Comparison of ENCODE assay signal across 8 mouse cellular contexts in genomic region chr2:35107984-35108635, GRCm38 (mm10). TPM values are rescaled to one million over a fixed set of nuclear protein-coding genes. Genes with fewer than 3 reads are reported as not detected.
DNase-seq lines count a peak whose midpoint lies in the region; ATAC-seq and TF ChIP-seq lines count a peak whose summit lies in the region.

No protein-coding gene starts in this region.

- no peaks in the 10 kb centered on the region for H3K27me3 ChIP-seq in forebrain, postnatal 0 days (ENCODE audit: insufficient read depth, low read length)
- no peaks in the 10 kb centered on the region for H3K27me3 ChIP-seq in forebrain, embryonic 16.5 days (replicated peaks; ENCODE audit: control insufficient read depth, insufficient read depth, low read length)
- H3K27me3 ChIP-seq in midbrain, embryonic 14.5 days (ENCODE audit: control insufficient read depth, insufficient read depth, low read length): no peaks in the 10 kb centered on the region
- no peaks in the 10 kb centered on the region for H3K27me3 ChIP-seq in midbrain, embryonic 15.5 days (replicated peaks)
- no peaks in the 10 kb centered on the region for H3K27me3 ChIP-seq in liver, embryonic 16.5 days (ENCODE audit: control insufficient read depth, insufficient read depth, low read depth, low read length)

- no peak overlapping the region for H3K4me3 ChIP-seq in forebrain, postnatal 0 days (ENCODE audit: low read depth, low read length)
- H3K4me3 ChIP-seq in forebrain, embryonic 16.5 days (replicated peaks; ENCODE audit: low read length): no peak overlapping the region
- H3K4me3 ChIP-seq in midbrain, embryonic 14.5 days (replicated peaks; ENCODE audit: low read depth, low read length): peak overlapping the region; percentile 78; the same call in 1 of the 2 replicates
- no peak overlapping the region for H3K4me3 ChIP-seq in midbrain, embryonic 15.5 days
- H3K4me3 ChIP-seq in liver, embryonic 16.5 days (ENCODE audit: low read depth, low read length): no peak overlapping the region

- ATAC-seq in forebrain, postnatal 0 days: no peak
- ATAC-seq in forebrain, embryonic 16.5 days: no peak
- no peak for ATAC-seq in midbrain, embryonic 14.5 days (ENCODE audit: low FRiP score, low TSS enrichment)
- ATAC-seq in midbrain, embryonic 15.5 days (replicated peaks): no peak
- ATAC-seq in liver, embryonic 16.5 days (ENCODE audit: low read depth): no peak

- peak; percentile 69 for DNase-seq in forebrain, postnatal 0 days
- peak; percentile 63 for DNase-seq in midbrain, embryonic 14.5 days
- DNase-seq in c-Kit-positive CD71-positive TER-119-positive erythroid progenitor cells, embryonic 14.5 days (ENCODE audit: low spot score): peak; percentile 34
- DNase-seq in thymus, postnatal 14 days: peak; percentile 44
- DNase-seq in left cerebral cortex, adult 8-10 months (ENCODE audit: low spot score in 2 of 2): no peak

- H3K9ac ChIP-seq in forebrain, postnatal 0 days: no peak overlapping the region
- H3K9ac ChIP-seq in forebrain, embryonic 16.5 days (replicated peaks; ENCODE audit: low read depth, low read length): no peak overlapping the region
- H3K9ac ChIP-seq in midbrain, embryonic 14.5 days (replicated peaks; ENCODE audit: low read length): no peak overlapping the region
- H3K9ac ChIP-seq in midbrain, embryonic 15.5 days: no peak overlapping the region
- no peak overlapping the region for H3K9ac ChIP-seq in liver, embryonic 16.5 days (ENCODE audit: low read depth, low read length)

- 0 out of 2 replicates have a peak, but pooled peaks cover 3% of the 10 kb centered on the region for H3K4me1 ChIP-seq in forebrain, postnatal 0 days (ENCODE audit: insufficient read depth)
- H3K4me1 ChIP-seq in forebrain, embryonic 16.5 days (replicated peaks; ENCODE audit: control insufficient read depth, insufficient read depth, low read length): peaks cover 10% of the 10 kb centered on the region; the same call in 1 of the 2 replicates
- H3K4me1 ChIP-seq in midbrain, embryonic 14.5 days (ENCODE audit: control insufficient read depth, insufficient read depth, low read length): no peaks in the 10 kb centered on the region
- H3K4me1 ChIP-seq in midbrain, embryonic 15.5 days: peaks cover 11% of the 10 kb centered on the region
- H3K4me1 ChIP-seq in liver, embryonic 16.5 days (ENCODE audit: control insufficient read depth, low read depth, low read length): peaks cover 18% of the 10 kb centered on the region

- H3K4me2 ChIP-seq in forebrain, postnatal 0 days (ENCODE audit: low read depth): no peak overlapping the region
- H3K4me2 ChIP-seq in forebrain, embryonic 16.5 days (ENCODE audit: low read length): no peak overlapping the region
- no peak overlapping the region for H3K4me2 ChIP-seq in midbrain, embryonic 14.5 days (ENCODE audit: low read length)
- H3K4me2 ChIP-seq in midbrain, embryonic 15.5 days: no peak overlapping the region
- no peak overlapping the region for H3K4me2 ChIP-seq in liver, embryonic 16.5 days (ENCODE audit: low read depth, low read length)

- no peaks in the 10 kb centered on the region for H3K9me3 ChIP-seq in forebrain, postnatal 0 days (ENCODE audit: low read length)
- no peaks in the 10 kb centered on the region for H3K9me3 ChIP-seq in forebrain, embryonic 16.5 days (ENCODE audit: control insufficient read depth, low read length)
- no peaks in the 10 kb centered on the region for H3K9me3 ChIP-seq in midbrain, embryonic 14.5 days (ENCODE audit: control insufficient read depth, low read length)
- no peaks in the 10 kb centered on the region for H3K9me3 ChIP-seq in midbrain, embryonic 15.5 days
- H3K9me3 ChIP-seq in liver, embryonic 16.5 days (replicated peaks; ENCODE audit: control insufficient read depth, low read length): no peaks in the 10 kb centered on the region

- peak; percentile 74 for TF ChIP-seq CTCF in forebrain, postnatal 0 days (IDR thresholded peaks at IDR 0.05; ENCODE audit: low read depth)

- no peaks in the 10 kb centered on the region for H3K36me3 ChIP-seq in forebrain, postnatal 0 days (ENCODE audit: insufficient read depth)
- no peaks in the 10 kb centered on the region for H3K36me3 ChIP-seq in forebrain, embryonic 16.5 days (ENCODE audit: control insufficient read depth, insufficient read depth)
- no peaks in the 10 kb centered on the region for H3K36me3 ChIP-seq in midbrain, embryonic 14.5 days (ENCODE audit: control insufficient read depth, insufficient read depth, low read length)
- H3K36me3 ChIP-seq in midbrain, embryonic 15.5 days (replicated peaks): no peaks in the 10 kb centered on the region
- H3K36me3 ChIP-seq in liver, embryonic 16.5 days (ENCODE audit: control insufficient read depth, insufficient read depth): no peaks in the 10 kb centered on the region

- 51% methylated on average over 5 of the region's 5 CpGs for WGBS in forebrain, postnatal 0 days
- 46% methylated on average over 5 of the region's 5 CpGs for WGBS in forebrain, embryonic 16.5 days
- 54% methylated on average over 5 of the region's 5 CpGs for WGBS in midbrain, embryonic 14.5 days
- 52% methylated on average over 5 of the region's 5 CpGs for WGBS in midbrain, embryonic 15.5 days
- WGBS in liver, embryonic 16.5 days (ENCODE audit: insufficient replicate concordance): 38% methylated on average over 5 of the region's 5 CpGs

- no peak overlapping the region for H3K27ac ChIP-seq in forebrain, postnatal 0 days (ENCODE audit: low read depth, low read length)
- no peak overlapping the region for H3K27ac ChIP-seq in forebrain, embryonic 16.5 days (ENCODE audit: low read length)
- no peak overlapping the region for H3K27ac ChIP-seq in midbrain, embryonic 14.5 days (replicated peaks; ENCODE audit: low read depth, low read length)
- no peak overlapping the region for H3K27ac ChIP-seq in midbrain, embryonic 15.5 days
- H3K27ac ChIP-seq in liver, embryonic 16.5 days (ENCODE audit: low read length): peak overlapping the region; percentile 31

RNA-seq across cellular contexts. Expression of gene Cntrl, which starts 1.2 kb away (rescaled TPM):
- 10.4 and 17.4 TPM in 2 replicates for total RNA-seq in forebrain, postnatal 0 days (2014; rRNA removed)
- 5.5 and 7.0 TPM in 2 replicates for polyA plus RNA-seq in forebrain, postnatal 0 days (2015; fragmentation: Nextera tagmentation; extraction: Ambion mirVana)
- 16.3 and 17.2 TPM in 2 replicates for polyA plus RNA-seq in forebrain, embryonic 16.5 days (2015; fragmentation: Nextera tagmentation; extraction: Ambion mirVana)
- 9.7 and 13.8 TPM in 2 replicates for polyA plus RNA-seq in midbrain, embryonic 14.5 days (2014; fragmentation: Nextera tagmentation; extraction: Ambion mirVana)
- 10.5 and 10.8 TPM in 2 replicates for polyA plus RNA-seq in midbrain, embryonic 15.5 days (2015; fragmentation: Nextera tagmentation; extraction: Ambion mirVana)
- 7.9 and 8.4 TPM in 2 replicates for polyA plus RNA-seq in liver, embryonic 16.5 days (2015; fragmentation: Nextera tagmentation; extraction: Ambion mirVana)
- 10 to 100 TPM in 3 of 4 experiments, 1 to 10 TPM in 1; 8.6 to 11.0 (median 10.8) TPM for total RNA-seq in left cerebral cortex, adult 8-10 months (2022)

RNA-seq across cellular contexts. Expression of gene AI182371, which starts 6.8 kb away (rescaled TPM):
- 0.33 and 0.38 TPM in 2 replicates for total RNA-seq in forebrain, postnatal 0 days (2014; rRNA removed)
- polyA plus RNA-seq in forebrain, postnatal 0 days (2015; fragmentation: Nextera tagmentation; extraction: Ambion mirVana): 0.18 TPM in 1 of 2 replicates, not detected in the other
- 0.38 TPM in 1 of 2 replicates, not detected in the other for polyA plus RNA-seq in forebrain, embryonic 16.5 days (2015; fragmentation: Nextera tagmentation; extraction: Ambion mirVana)
- 0.36 and 0.39 TPM in 2 replicates for polyA plus RNA-seq in midbrain, embryonic 14.5 days (2014; fragmentation: Nextera tagmentation; extraction: Ambion mirVana)
- 0.32 and 0.74 TPM in 2 replicates for polyA plus RNA-seq in midbrain, embryonic 15.5 days (2015; fragmentation: Nextera tagmentation; extraction: Ambion mirVana)
- polyA plus RNA-seq in liver, embryonic 16.5 days (2015; fragmentation: Nextera tagmentation; extraction: Ambion mirVana): 51.6 and 55.6 TPM in 2 replicates
- total RNA-seq in left cerebral cortex, adult 8-10 months (2022): under 1 TPM in 3 of 4 experiments, not detected in 1; 0.42 to 0.60 (median 0.59) TPM

RNA-seq across cellular contexts. Expression of gene Hc, which starts 46.9 kb away (rescaled TPM):
- total RNA-seq in forebrain, postnatal 0 days (2014; rRNA removed): 0.46 and 1.1 TPM in 2 replicates
- 0.28 and 1.3 TPM in 2 replicates for polyA plus RNA-seq in forebrain, postnatal 0 days (2015; fragmentation: Nextera tagmentation; extraction: Ambion mirVana)
- polyA plus RNA-seq in forebrain, embryonic 16.5 days (2015; fragmentation: Nextera tagmentation; extraction: Ambion mirVana): 0.33 and 0.72 TPM in 2 replicates
- 0.15 and 0.41 TPM in 2 replicates for polyA plus RNA-seq in midbrain, embryonic 14.5 days (2014; fragmentation: Nextera tagmentation; extraction: Ambion mirVana)
- polyA plus RNA-seq in midbrain, embryonic 15.5 days (2015; fragmentation: Nextera tagmentation; extraction: Ambion mirVana): 1.1 and 1.2 TPM in 2 replicates
- 69.0 and 72.4 TPM in 2 replicates for polyA plus RNA-seq in liver, embryonic 16.5 days (2015; fragmentation: Nextera tagmentation; extraction: Ambion mirVana)
- under 1 TPM; 0.09 to 0.44 (median 0.27) TPM for total RNA-seq in left cerebral cortex, adult 8-10 months (2022)

Comparison
In these comparisons a context has a peak if more than half of its experiments do, and no peak if none do; other contexts are left out.
1. DNase-seq: peak in forebrain, postnatal 0 days (single experiment), midbrain, embryonic 14.5 days (single experiment), c-Kit-positive CD71-positive TER-119-positive erythroid progenitor cells, embryonic 14.5 days (single experiment) and thymus, postnatal 14 days (single experiment); none in left cerebral cortex, adult 8-10 months (0 of 2).
2. RNA of gene AI182371, which starts 6.8 kb away (polyA plus RNA-seq): 51.6 to 55.6 TPM in liver, embryonic 16.5 days; 0.38 TPM in forebrain, embryonic 16.5 days, 0.36 to 0.39 TPM in midbrain, embryonic 14.5 days, 0.32 to 0.74 TPM in midbrain, embryonic 15.5 days and 0.18 TPM in forebrain, postnatal 0 days; every median in the first group is over 10 times any median in the second.
3. RNA of gene Hc, which starts 46.9 kb away (polyA plus RNA-seq): 69.0 to 72.4 TPM in liver, embryonic 16.5 days; 0.28 to 1.3 TPM in forebrain, postnatal 0 days, 1.1 to 1.2 TPM in midbrain, embryonic 15.5 days, 0.15 to 0.41 TPM in midbrain, embryonic 14.5 days and 0.33 to 0.72 TPM in forebrain, embryonic 16.5 days; every median in the first group is over 10 times any median in the second.